Mouse (Mus musculus): ENCODE results near the gene Pigk.

The Pigk gene

GRCm38 (mm10) chr3:152855006-152855614 is 141.2 kb downstream of the Pigk start:
- DNase-seq: no peak

- DNase-seq: no peak
These were observed 142.2 kb downstream of the Pigk start for GRCm38 (mm10) chr3:152856095-152856494.

- no peak for DNase-seq
These were observed 147.6 kb downstream of the Pigk start for GRCm38 (mm10) chr3:152861450-152861849.

- no peak for DNase-seq
These were observed 148.1 kb downstream of the Pigk start for GRCm38 (mm10) chr3:152861978-152862377.

- no peak for DNase-seq
These were observed 152.4 kb downstream of the Pigk start for GRCm38 (mm10) chr3:152866035-152866965.

GRCm38 (mm10) chr3:152867654-152868525 is 154.0 kb downstream of the Pigk start:
- no peak for DNase-seq

GRCm38 (mm10) chr3:152872054-152872453 is 158.2 kb downstream of the Pigk start:
- no peak for DNase-seq

- DNase-seq: no peak
These were observed 158.7 kb downstream of the Pigk start for GRCm38 (mm10) chr3:152872596-152872995.

- DNase-seq: no peak
These were observed 160.8 kb downstream of the Pigk start for GRCm38 (mm10) chr3:152874431-152875355.

- DNase-seq: no peak
These were observed 161.9 kb downstream of the Pigk start for GRCm38 (mm10) chr3:152875723-152876290.

- no peak for DNase-seq
These were observed 166.4 kb downstream of the Pigk start for GRCm38 (mm10) chr3:152880121-152880835.

GRCm38 (mm10) chr3:152881706-152882105 is 167.8 kb downstream of the Pigk start:
- DNase-seq: no peak

- DNase-seq: no peak
These were observed 169.7 kb downstream of the Pigk start for GRCm38 (mm10) chr3:152883556-152883955.

- no peak for DNase-seq
These were observed 172.8 kb downstream of the Pigk start for GRCm38 (mm10) chr3:152886749-152887148.

- no peak for DNase-seq
These were observed 174.2 kb downstream of the Pigk start for GRCm38 (mm10) chr3:152888116-152888515.

GRCm38 (mm10) chr3:152894935-152895334 is 181.0 kb downstream of the Pigk start:
- no peak for DNase-seq

- no peak for DNase-seq
These were observed 182.2 kb downstream of the Pigk start for GRCm38 (mm10) chr3:152896111-152896510.

- DNase-seq: no peak
These were observed 183.3 kb downstream of the Pigk start for GRCm38 (mm10) chr3:152897196-152897595.

GRCm38 (mm10) chr3:152898906-152899305 is 185.0 kb downstream of the Pigk start:
- DNase-seq: no peak

GRCm38 (mm10) chr3:152905026-152905425 is 191.1 kb downstream of the Pigk start:
- no peak for DNase-seq

- DNase-seq: no peak
These were observed 191.9 kb downstream of the Pigk start for GRCm38 (mm10) chr3:152905800-152906199.
